In genomic region chr5:139860328-139861104, GRCm38 (mm10) we compare ENCODE assay signal across 19 mouse cellular contexts. TPM values are rescaled to one million over a fixed set of nuclear protein-coding genes. Genes with fewer than 3 reads are reported as not detected.
DNase-seq lines count a peak whose midpoint lies in the region; ATAC-seq and TF ChIP-seq lines count a peak whose summit lies in the region.
"Had no signal": no experiment of that assay in that cellular context is flagged by ENCODE, and none has a peak within 500 bp of the region (broad histone marks: within the 10 kb centered on the region; RNA-seq: fewer than 3 reads in every experiment).

No protein-coding gene starts in this region.

- H3K4me1 ChIP-seq in E14TG2a.4 (replicated peaks; ENCODE audit: low read depth, low read length): peaks cover 4% of the 10 kb centered on the region
- peaks cover 13% of the 10 kb centered on the region for H3K4me1 ChIP-seq in midbrain, embryonic 13.5 days (replicated peaks)
- H3K4me1 ChIP-seq in heart, embryonic 12.5 days (replicated peaks): no peaks in the 10 kb centered on the region

- no peaks in the 10 kb centered on the region for H3K36me3 ChIP-seq in E14TG2a.4 (ENCODE audit: insufficient read depth, low read length)
- no peaks in the 10 kb centered on the region for H3K36me3 ChIP-seq in midbrain, embryonic 13.5 days
- H3K36me3 ChIP-seq in heart, embryonic 12.5 days: no peaks in the 10 kb centered on the region
- H3K36me3 ChIP-seq: heart, embryonic 15.5 days had no signal

- no peak for TF ChIP-seq CTCF in E14TG2a.4 (conservative IDR thresholded peaks at IDR 0.05; ENCODE audit: low read length)
- no peak for TF ChIP-seq CTCF in layer of hippocampus, adult 2 months (conservative IDR thresholded peaks at IDR 0.05)

- H3K27ac ChIP-seq in midbrain, embryonic 13.5 days: peak overlapping the region; percentile 64; the same call in 1 of the 2 replicates
- H3K27ac ChIP-seq in layer of hippocampus, adult 2 months: no peak overlapping the region
- no peak overlapping the region for H3K27ac ChIP-seq in heart, embryonic 12.5 days (ENCODE audit: poor library complexity, severe bottlenecking)
- H3K27ac ChIP-seq: heart, embryonic 15.5 days had no signal

- H3K27me3 ChIP-seq in E14TG2a.4 (ENCODE audit: insufficient read depth, low read length): peaks cover under 1% of the 10 kb centered on the region; the same call in 1 of the 2 replicates
- no peaks in the 10 kb centered on the region for H3K27me3 ChIP-seq in midbrain, embryonic 13.5 days
- peaks cover 20% of the 10 kb centered on the region; the same call in 1 of the 2 replicates for H3K27me3 ChIP-seq in heart, embryonic 12.5 days (replicated peaks)
- H3K27me3 ChIP-seq: heart, embryonic 15.5 days had no signal

- peak overlapping the region; percentile 43; the same call in 1 of the 2 replicates for H3K4me3 ChIP-seq in E14TG2a.4 (replicated peaks; ENCODE audit: low read length)
- H3K4me3 ChIP-seq in midbrain, embryonic 13.5 days (replicated peaks): no peak overlapping the region
- H3K4me3 ChIP-seq in layer of hippocampus, adult 2 months: no peak overlapping the region
- H3K4me3 ChIP-seq in heart, embryonic 12.5 days: no peak overlapping the region
- H3K4me3 ChIP-seq: heart, embryonic 15.5 days had no signal

- peak; percentile 37 for ATAC-seq in granulocyte monocyte progenitor cell, adult 5-6 weeks (replicated peaks; ENCODE audit: poor library complexity, severe bottlenecking)
- peak; percentile 90 for ATAC-seq in midbrain, embryonic 13.5 days
- ATAC-seq in heart, embryonic 12.5 days (ENCODE audit: insufficient number of reproducible peaks, low FRiP score): no peak
- ATAC-seq: CD4-positive, CD25-positive, alpha-beta regulatory T cell, adult 4 months had no signal

- peak overlapping the region; percentile 23 for H3K4me2 ChIP-seq in midbrain, embryonic 13.5 days (replicated peaks)
- H3K4me2 ChIP-seq in heart, embryonic 12.5 days: no peak overlapping the region
- H3K4me2 ChIP-seq: heart, embryonic 15.5 days had no signal

- peak overlapping the region; percentile 41; the same call in 1 of the 2 replicates for H3K9ac ChIP-seq in midbrain, embryonic 13.5 days (replicated peaks)
- H3K9ac ChIP-seq in heart, embryonic 12.5 days: no peak overlapping the region
- H3K9ac ChIP-seq: heart, embryonic 15.5 days had no signal

- H3K9me3 ChIP-seq in E14TG2a.4 (ENCODE audit: low read length): no peaks in the 10 kb centered on the region
- H3K9me3 ChIP-seq in midbrain, embryonic 13.5 days: no peaks in the 10 kb centered on the region
- 0 out of 2 replicates have a peak, but pooled peaks cover 3% of the 10 kb centered on the region for H3K9me3 ChIP-seq in heart, embryonic 12.5 days (replicated peaks)
- H3K9me3 ChIP-seq: heart, embryonic 15.5 days had no signal

- peak; percentile 82 for DNase-seq in Muller cell, postnatal 12 days (ENCODE audit: inconsistent ontology term)
- DNase-seq in layer of hippocampus, adult 2 months (ENCODE audit: low spot score in 2 of 2): no peak
- DNase-seq in right cerebral cortex, postnatal 25 days: no peak
- DNase-seq: cerebellum, adult 8-10 months; gastrocnemius, postnatal 10 days; kidney, adult 11 months; lung, adult 18-20 months had no signal

- 20% methylated on average over 15 of the region's 15 CpGs for WGBS in midbrain, embryonic 13.5 days
- WGBS in heart, embryonic 12.5 days: 56% methylated on average over 15 of the region's 15 CpGs

RNA-seq across cellular contexts. Expression of gene Psmg3, which starts 33.8 kb away (rescaled TPM):
- total RNA-seq in granulocyte monocyte progenitor cell, adult 5-6 weeks (2014; fragmentation: Nextera tagmentation): 79.1 and 83.9 TPM in 2 replicates
- total RNA-seq in granulocyte monocyte progenitor cell, adult 5-6 weeks (2017): 25.7 and 30.3 TPM in 2 replicates
- 78.6 and 81.9 TPM in 2 replicates for polyA plus RNA-seq in midbrain, embryonic 13.5 days (2015; fragmentation: Nextera tagmentation; extraction: Ambion mirVana)
- 10 to 100 TPM; 20.1 to 20.3 TPM for total RNA-seq in layer of hippocampus, adult 2 months (2021)
- polyA plus RNA-seq in heart, embryonic 12.5 days (2016; fragmentation: Nextera tagmentation; extraction: Ambion mirVana): 39.1 and 42.3 TPM in 2 replicates

RNA-seq across cellular contexts. Expression of gene Gm26938, which starts 34.3 kb away (rescaled TPM):
- not detected in 2 replicates for total RNA-seq in granulocyte monocyte progenitor cell, adult 5-6 weeks (2014; fragmentation: Nextera tagmentation)
- total RNA-seq in granulocyte monocyte progenitor cell, adult 5-6 weeks (2017): not detected in 2 replicates
- polyA plus RNA-seq in midbrain, embryonic 13.5 days (2015; fragmentation: Nextera tagmentation; extraction: Ambion mirVana): not detected in 2 replicates
- not detected for total RNA-seq in layer of hippocampus, adult 2 months (2021)
- polyA plus RNA-seq in heart, embryonic 12.5 days (2016; fragmentation: Nextera tagmentation; extraction: Ambion mirVana): not detected in 2 replicates
- total RNA-seq: adrenal gland, postnatal 4 days; gastrocnemius, postnatal 10 days; layer of hippocampus, adult 18-20 months; neutrophil, adult 5-6 weeks had no signal
- polyA plus RNA-seq: CD4-positive, CD25-positive, alpha-beta regulatory T cell, adult 4 months; heart, embryonic 15.5 days; limb, embryonic 11.5 days; urinary bladder, adult 2 months had no signal

RNA-seq across cellular contexts. Expression of gene Tmem184a, which starts 40.8 kb away (rescaled TPM):
- not detected in 2 replicates for total RNA-seq in granulocyte monocyte progenitor cell, adult 5-6 weeks (2014; fragmentation: Nextera tagmentation)
- total RNA-seq in granulocyte monocyte progenitor cell, adult 5-6 weeks (2017): 0.04 TPM in 1 of 2 replicates, not detected in the other
- 0.19 and 0.35 TPM in 2 replicates for polyA plus RNA-seq in midbrain, embryonic 13.5 days (2015; fragmentation: Nextera tagmentation; extraction: Ambion mirVana)
- 1 to 10 TPM in 1 of 2 experiments, under 1 TPM in 1; 0.25 to 1.9 TPM for total RNA-seq in layer of hippocampus, adult 2 months (2021)
- 0.41 and 0.42 TPM in 2 replicates for polyA plus RNA-seq in heart, embryonic 12.5 days (2016; fragmentation: Nextera tagmentation; extraction: Ambion mirVana)
- total RNA-seq: megakaryocyte, adult 5-6 weeks; neutrophil, adult 5-6 weeks had no signal

RNA-seq across cellular contexts. Expression of gene Elfn1, which starts 47.2 kb away (rescaled TPM):
- total RNA-seq in granulocyte monocyte progenitor cell, adult 5-6 weeks (2014; fragmentation: Nextera tagmentation): not detected in 2 replicates
- total RNA-seq in granulocyte monocyte progenitor cell, adult 5-6 weeks (2017): not detected in 2 replicates
- polyA plus RNA-seq in midbrain, embryonic 13.5 days (2015; fragmentation: Nextera tagmentation; extraction: Ambion mirVana): 0.80 and 1.1 TPM in 2 replicates
- total RNA-seq in layer of hippocampus, adult 2 months (2021): 10 to 100 TPM; 27.0 to 29.1 TPM
- 0.05 and 0.22 TPM in 2 replicates for polyA plus RNA-seq in heart, embryonic 12.5 days (2016; fragmentation: Nextera tagmentation; extraction: Ambion mirVana)
- total RNA-seq: megakaryocyte, adult 5-6 weeks; neutrophil, adult 5-6 weeks had no signal
- polyA plus RNA-seq: CD4-positive, CD25-positive, alpha-beta regulatory T cell, adult 4 months had no signal
